Comparison of ENCODE assay signal across 15 mouse cellular contexts in the genomic region with DNA sequence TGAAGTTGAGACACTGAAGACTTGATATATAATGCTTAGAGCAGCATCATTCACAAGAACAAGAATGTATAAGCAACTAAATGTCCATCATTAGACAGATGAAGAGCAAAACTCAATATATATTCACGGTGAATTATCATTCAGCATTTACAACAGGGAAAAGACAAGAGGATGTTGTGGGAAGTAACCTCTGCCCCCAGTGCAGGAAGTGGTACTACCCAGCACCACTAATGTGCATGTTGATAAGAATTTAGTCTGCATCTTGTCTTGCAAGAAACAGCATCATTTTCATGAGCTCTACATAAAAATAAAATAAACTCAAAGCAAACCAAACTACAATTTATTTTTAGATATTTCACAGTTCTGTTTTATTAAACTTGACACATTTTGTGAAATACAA.
"Had no signal": no experiment of that assay in that cellular context is flagged by ENCODE, and none has a peak within 500 bp of the region (broad histone marks: within the 10 kb centered on the region; RNA-seq: fewer than 3 reads in every experiment).

No protein-coding gene starts in this region.

- DNase-seq: retina, postnatal 1 day; right cerebral cortex, adult 18-20 months; right cerebral cortex, postnatal 14 days; right cerebral cortex, postnatal 25 days; right cerebral cortex, postnatal 4 days; spleen, adult 18-20 months; thymus, adult 18-20 months; thymus, adult 2 months; thymus, postnatal 14 days; thymus, postnatal 25 days; thymus, postnatal 36 days; thymus, postnatal 4 days had no signal

- H3K4me3 ChIP-seq: neural tube, embryonic 13.5 days; neural tube, embryonic 15.5 days; stomach, embryonic 15.5 days had no signal

- H3K27me3 ChIP-seq: neural tube, embryonic 13.5 days; neural tube, embryonic 15.5 days; stomach, embryonic 15.5 days had no signal

- H3K4me1 ChIP-seq: neural tube, embryonic 13.5 days; neural tube, embryonic 15.5 days; stomach, embryonic 15.5 days had no signal

- H3K9me3 ChIP-seq: neural tube, embryonic 13.5 days; neural tube, embryonic 15.5 days; stomach, embryonic 15.5 days had no signal

- H3K36me3 ChIP-seq: neural tube, embryonic 13.5 days; neural tube, embryonic 15.5 days; stomach, embryonic 15.5 days had no signal
